Mouse (Mus musculus) hindbrain, embryonic 16.5 days (tissue): ENCODE measurements around the gene Golph3. TPM values are rescaled to one million over a fixed set of nuclear protein-coding genes. Genes with fewer than 3 reads are reported as not detected.
A peak's percentile ranks its signal among the peaks of the same experiment; 100 is the strongest.

Experiments used
- ATAC-seq: fragments of 200-750 bp; cut with Nextera tagmentation; 2 replicates; pipeline ENCODE4 v1.8.0; 2017; ENCODE audit warnings: moderate TSS enrichment, moderate library complexity
- H3K27ac ChIP-seq: fragments of 300-500 bp; sonication (generic); 2 replicates; pipeline ENCODE4 v1.5.1; 2014; ENCODE audit warnings: low read depth, mild to moderate bottlenecking, control low read depth, low read length, moderate library complexity
- H3K27me3 ChIP-seq: fragments of 300-500 bp; sonication (generic); replicated peaks from 2 replicates; pipeline ENCODE4 v1.6.1; 2014; ENCODE audit warnings: low read length; ENCODE audit not compliant: control insufficient read depth, insufficient read depth
- H3K36me3 ChIP-seq: fragments of 300-500 bp; sonication (generic); 2 replicates; pipeline ENCODE4 v1.6.1; 2014; ENCODE audit warnings: mild to moderate bottlenecking, low read length, moderate library complexity, mixed read lengths; ENCODE audit not compliant: control insufficient read depth, insufficient read depth
- H3K4me1 ChIP-seq: fragments of 300-500 bp; sonication (generic); 2 replicates; pipeline ENCODE4 v1.6.1; 2014; ENCODE audit warnings: low read depth, low read length; ENCODE audit not compliant: control insufficient read depth, insufficient read depth
- H3K4me2 ChIP-seq: fragments of 300-500 bp; sonication (generic); 2 replicates; pipeline ENCODE4 v1.6.1; 2014; ENCODE audit warnings: mild to moderate bottlenecking, low read length, control low read depth, moderate library complexity
- H3K4me3 ChIP-seq: fragments of 300-500 bp; sonication (generic); 2 replicates; pipeline ENCODE4 v1.5.1; 2014; ENCODE audit warnings: mild to moderate bottlenecking, low read length, control low read depth, moderate library complexity
- H3K9ac ChIP-seq: fragments of 300-500 bp; sonication (generic); 2 replicates; pipeline ENCODE4 v1.6.1; 2014; ENCODE audit warnings: low read depth, mild to moderate bottlenecking, control low read depth, low read length, moderate library complexity
- H3K9me3 ChIP-seq: fragments of 300-500 bp; sonication (generic); 2 replicates; pipeline ENCODE4 v1.6.1; 2014; ENCODE audit warnings: mild to moderate bottlenecking, low read length, moderate library complexity; ENCODE audit not compliant: control insufficient read depth
- WGBS: fragments of 180-500 bp; shearing (Covaris S2); extraction: QIAGEN DNeasy Blood & Tissue Kit; methylation state at CpG from one replicate; pipeline ENCODE4 v1.1.7; 2014; 5-methylcytosine and 5-hydroxymethylcytosine counted together
- polyA plus RNA-seq: library from polyadenylated mRNA; unstranded; fragments of >200 nt; fragmentation: Nextera tagmentation; extraction: Ambion mirVana; gene quantifications from 2 replicates; pipeline ENCODE4 v1.2.1, GENCODE M21; 2015

The Golph3 gene
- polyA plus RNA-seq, 1 experiment from 2014 or later, result 64.2 TPM

DNA sequence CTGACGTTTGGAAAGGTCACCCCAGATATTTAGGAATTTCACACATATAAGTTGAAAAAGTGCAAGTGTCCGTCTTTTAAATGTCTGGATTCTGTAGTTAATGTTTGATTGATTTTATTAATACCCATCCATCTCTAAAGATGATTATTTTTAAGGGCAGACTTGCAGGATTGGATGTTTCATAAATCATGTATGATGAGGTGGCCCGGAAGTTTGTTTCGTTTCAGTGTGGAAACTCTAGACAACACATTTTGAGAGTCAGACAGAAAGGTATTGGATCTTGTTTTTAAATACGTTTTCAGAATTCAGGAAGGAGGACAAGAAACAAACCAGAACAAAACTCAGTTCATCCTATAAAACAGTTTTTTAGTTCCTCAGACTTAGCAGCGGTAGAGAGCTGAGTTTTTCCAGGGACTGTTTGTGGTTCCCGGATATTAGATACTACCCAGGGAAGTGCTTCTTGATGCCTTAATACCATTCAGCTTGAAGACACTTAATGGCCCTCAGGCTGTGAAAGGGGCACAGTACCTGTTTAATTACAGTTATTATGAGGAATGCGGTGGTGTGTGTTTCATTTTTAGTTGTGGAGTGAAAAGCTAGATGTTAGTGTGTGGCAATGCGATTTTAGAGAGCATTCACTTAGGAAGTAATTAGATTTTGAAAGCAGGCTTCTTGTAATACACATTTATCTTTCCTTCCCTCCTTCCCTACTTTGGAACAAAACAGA is 1.6 kb downstream of the Golph3 start:
- Histone ChIP-seq H3K4me3 (peak overlapping the region; percentile 99), H3K4me1 (peaks cover 18% of the 10 kb centered on the region), H3K9me3 (no peaks in the 10 kb centered on the region), H3K27me3 (0 out of 2 replicates have a peak, but pooled peaks cover 2% of the 10 kb centered on the region), H3K9ac (peak overlapping the region; percentile 25; the same call in 1 of the 2 replicates), H3K4me2 (peak overlapping the region; percentile 83), H3K27ac (no peak overlapping the region), H3K36me3 (no peaks in the 10 kb centered on the region)
- ATAC-seq, result no peak
- 15% methylated on average over 9 of the region's 9 CpGs for WGBS

DNA sequence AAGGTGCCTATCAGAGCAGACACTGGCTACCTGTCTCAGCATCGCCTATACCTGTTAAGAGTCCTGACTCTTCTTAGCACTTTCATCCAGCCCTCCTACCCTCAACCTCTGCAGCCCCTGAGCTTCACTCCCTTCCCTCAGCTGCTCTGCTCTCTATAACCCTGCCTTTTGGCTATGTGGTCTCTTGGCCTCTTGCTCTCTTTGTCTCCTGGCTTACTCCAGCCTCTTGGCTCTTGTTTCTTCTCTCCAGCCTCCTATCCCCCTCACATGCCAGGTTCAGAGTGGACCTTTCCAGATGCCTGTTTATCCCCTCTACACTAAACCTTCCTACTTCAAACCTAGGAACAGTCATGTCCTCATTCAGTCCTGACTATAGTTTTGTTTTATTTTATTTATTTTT is 3.1 kb downstream of the Golph3 start:
- 94% methylated on average over 1 of the region's 1 CpGs for WGBS
- Histone ChIP-seq H3K27me3 (0 out of 2 replicates have a peak, but pooled peaks cover 2% of the 10 kb centered on the region), H3K4me2 (peak overlapping the region; percentile 29; the same call in 1 of the 2 replicates), H3K9me3 (no peaks in the 10 kb centered on the region), H3K4me1 (peaks cover 18% of the 10 kb centered on the region), H3K36me3 (no peaks in the 10 kb centered on the region), H3K4me3 (no peak overlapping the region), H3K9ac (no peak overlapping the region), H3K27ac (no peak overlapping the region)
- no peak for ATAC-seq

DNA sequence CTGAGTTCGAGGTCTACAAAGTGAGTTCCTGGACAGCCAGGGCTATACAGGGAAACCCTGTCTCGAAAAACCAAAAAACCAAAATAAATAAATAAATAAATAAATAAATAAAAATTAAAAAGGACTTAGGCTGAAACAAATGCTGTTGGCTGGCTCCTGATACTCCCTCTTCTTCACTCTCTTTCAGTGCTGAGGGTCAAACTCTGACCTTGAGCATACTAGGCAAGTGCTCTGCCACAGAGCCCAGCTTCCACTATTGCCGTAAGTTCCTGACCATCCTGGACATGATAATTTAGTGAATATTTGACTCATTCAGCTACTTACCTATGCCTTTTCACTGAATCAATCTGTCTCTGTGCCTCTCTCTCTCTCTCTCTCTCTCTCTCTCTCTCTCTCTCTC is 9.1 kb downstream of the Golph3 start:
- H3K36me3 ChIP-seq, result no peaks in the 10 kb centered on the region
- H3K27ac ChIP-seq, result no peak overlapping the region
- no peaks in the 10 kb centered on the region for H3K9me3 ChIP-seq
- no peaks in the 10 kb centered on the region for H3K4me1 ChIP-seq
- ATAC-seq, result no peak
- H3K27me3 ChIP-seq, result no peaks in the 10 kb centered on the region
- no peak overlapping the region for H3K4me2 ChIP-seq
- WGBS, result 90% methylated on average over 3 of the region's 3 CpGs
- no peak overlapping the region for H3K4me3 ChIP-seq
- no peak overlapping the region for H3K9ac ChIP-seq

GRCm38 (mm10) chr15:12330892-12331291 is 9.6 kb downstream of the Golph3 start:
- Histone ChIP-seq H3K9ac (no peak overlapping the region), H3K4me1 (no peaks in the 10 kb centered on the region), H3K27ac (no peak overlapping the region), H3K4me3 (no peak overlapping the region), H3K4me2 (no peak overlapping the region), H3K36me3 (no peaks in the 10 kb centered on the region), H3K9me3 (no peaks in the 10 kb centered on the region), H3K27me3 (no peaks in the 10 kb centered on the region)
- no peak for ATAC-seq

DNA sequence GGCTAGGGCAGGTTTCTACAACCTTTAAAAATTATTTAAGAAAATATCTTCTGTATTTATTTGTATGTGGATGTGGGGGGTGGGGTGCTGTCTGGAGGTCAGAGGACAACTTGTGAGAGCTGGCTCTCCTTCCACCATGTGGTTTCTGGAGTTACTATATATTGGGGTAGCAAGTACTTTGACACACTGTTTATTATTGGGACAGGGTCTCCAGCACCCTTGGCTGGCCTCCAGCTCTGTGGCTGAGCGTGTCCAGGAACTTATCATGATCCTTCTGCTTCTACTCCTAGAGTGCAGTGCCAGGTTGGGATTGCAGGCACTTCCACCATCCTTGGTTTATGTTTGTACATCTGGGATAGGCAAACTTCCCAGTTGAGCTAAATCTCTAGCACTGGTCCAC is 10.1 kb downstream of the Golph3 start:
- H3K9me3 ChIP-seq, result no peaks in the 10 kb centered on the region
- 56% methylated on average over 1 of the region's 1 CpGs for WGBS
- H3K4me3 ChIP-seq, result no peak overlapping the region
- no peak for ATAC-seq
- H3K27ac ChIP-seq, result no peak overlapping the region
- H3K27me3 ChIP-seq, result no peaks in the 10 kb centered on the region
- no peaks in the 10 kb centered on the region for H3K4me1 ChIP-seq
- H3K36me3 ChIP-seq, result no peaks in the 10 kb centered on the region
- no peak overlapping the region for H3K4me2 ChIP-seq
- no peak overlapping the region for H3K9ac ChIP-seq

- Histone ChIP-seq H3K4me1 (no peaks in the 10 kb centered on the region), H3K9ac (no peak overlapping the region), H3K27me3 (no peaks in the 10 kb centered on the region), H3K4me2 (no peak overlapping the region), H3K27ac (no peak overlapping the region), H3K4me3 (no peak overlapping the region), H3K36me3 (no peaks in the 10 kb centered on the region), H3K9me3 (no peaks in the 10 kb centered on the region)
- ATAC-seq, result no peak
- 84% methylated on average over 4 of the region's 4 CpGs for WGBS
Observed at GRCm38 (mm10) chr15:12334381-12334780, 13.1 kb downstream of the Golph3 start.

GRCm38 (mm10) chr15:12337030-12337778 is 16.0 kb downstream of the Golph3 start:
- Histone ChIP-seq H3K36me3 (no peaks in the 10 kb centered on the region), H3K27ac (no peak overlapping the region), H3K4me3 (no peak overlapping the region), H3K27me3 (no peaks in the 10 kb centered on the region), H3K4me2 (no peak overlapping the region), H3K9ac (no peak overlapping the region), H3K4me1 (peaks cover 4% of the 10 kb centered on the region), H3K9me3 (no peaks in the 10 kb centered on the region)
- 84% methylated on average over 4 of the region's 4 CpGs for WGBS
- ATAC-seq, result no peak

- Histone ChIP-seq H3K4me3 (no peak overlapping the region), H3K27ac (no peak overlapping the region), H3K4me1 (peaks cover 4% of the 10 kb centered on the region), H3K9me3 (no peaks in the 10 kb centered on the region), H3K4me2 (no peak overlapping the region), H3K9ac (no peak overlapping the region), H3K36me3 (no peaks in the 10 kb centered on the region), H3K27me3 (no peaks in the 10 kb centered on the region)
- no peak for ATAC-seq
- 66% methylated on average over 3 of the region's 3 CpGs for WGBS
Observed at GRCm38 (mm10) chr15:12337779-12338137, 16.5 kb downstream of the Golph3 start.

- no peak overlapping the region; the same call in 1 of the 2 replicates for H3K27ac ChIP-seq
- H3K4me2 ChIP-seq, result no peak overlapping the region
- H3K4me3 ChIP-seq, result no peak overlapping the region
- ATAC-seq, result no peak
- no peaks in the 10 kb centered on the region for H3K9me3 ChIP-seq
- no peaks in the 10 kb centered on the region for H3K27me3 ChIP-seq
- H3K4me1 ChIP-seq, result peaks cover 4% of the 10 kb centered on the region
- 45% methylated on average over 5 of the region's 5 CpGs for WGBS
- H3K9ac ChIP-seq, result no peak overlapping the region
- H3K36me3 ChIP-seq, result no peaks in the 10 kb centered on the region
Observed at GRCm38 (mm10) chr15:12340536-12341400, 19.5 kb downstream of the Golph3 start.
